Mouse (Mus musculus) heart, embryonic 14.5 days (tissue): ENCODE measurements at regions not wholly inside any gene's neighbourhood (a gene's known extent, or its start where the extent isn't known, plus 50 kb on each side); places are given as distances from the start of the nearest gene placed in this dataset.

Experiments used
- ATAC-seq: fragments of 200-750 bp; cut with Nextera tagmentation; 2 replicates; pipeline ENCODE4 v1.8.0; 2017; ENCODE audit warnings: low read depth, moderate TSS enrichment; ENCODE audit not compliant: insufficient number of reproducible peaks, insufficient read depth, low FRiP score
- H3K27ac ChIP-seq, 2 experiments: fragments of 200-500 bp in 1 of 2; fragments of 300-500 bp in 1 of 2; sonication (generic) in 1 of 2; replicated peaks in 1 of 2; 2 replicates each; pipeline ENCODE4 v1.5.1; 2012 to 2014; ENCODE audit warnings: low read depth in 2 of 2, low read length in 2 of 2, control low read depth in 1 of 2, mild to moderate bottlenecking in 1 of 2, mixed read lengths in 1 of 2; ENCODE audit not compliant: control insufficient read depth in 1 of 2, insufficient read depth in 1 of 2
- H3K27me3 ChIP-seq: fragments of 300-500 bp; sonication (generic); 2 replicates; pipeline ENCODE4 v1.6.1; 2014; ENCODE audit warnings: mild to moderate bottlenecking, low read length, control low read depth; ENCODE audit not compliant: control insufficient read depth, insufficient read depth
- H3K36me3 ChIP-seq: fragments of 300-500 bp; sonication (generic); 2 replicates; pipeline ENCODE4 v1.6.1; 2014; ENCODE audit warnings: mild to moderate bottlenecking, control low read depth, low read length, mixed read lengths; ENCODE audit not compliant: control insufficient read depth, insufficient read depth
- H3K4me1 ChIP-seq, 2 experiments: fragments of 200-500 bp in 1 of 2; fragments of 300-500 bp in 1 of 2; sonication (generic) in 1 of 2; 2 replicates each; pipeline ENCODE4 v1.6.1; 2012 to 2014; ENCODE audit warnings: low read length in 2 of 2, control low read depth in 1 of 2, mixed read lengths in 1 of 2; ENCODE audit not compliant: control insufficient read depth in 2 of 2, insufficient read depth in 2 of 2
- H3K4me2 ChIP-seq: fragments of 300-500 bp; sonication (generic); 2 replicates; pipeline ENCODE4 v1.6.1; 2014; ENCODE audit warnings: mild to moderate bottlenecking, low read length
- H3K4me3 ChIP-seq, 2 experiments: fragments of 200-500 bp in 1 of 2; fragments of 300-500 bp in 1 of 2; sonication (generic) in 1 of 2; 2 replicates each; pipeline ENCODE4 v1.5.1; 2012 to 2014; ENCODE audit warnings: low read length in 2 of 2, mild to moderate bottlenecking in 2 of 2, control low read depth in 1 of 2, low read depth in 1 of 2, moderate library complexity in 1 of 2; ENCODE audit not compliant: control insufficient read depth in 1 of 2, insufficient read depth in 1 of 2
- H3K9ac ChIP-seq: fragments of 300-500 bp; sonication (generic); 2 replicates; pipeline ENCODE4 v1.6.1; 2014; ENCODE audit warnings: mild to moderate bottlenecking, low read length
- H3K9me3 ChIP-seq: fragments of 300-500 bp; sonication (generic); 2 replicates; pipeline ENCODE4 v1.6.1; 2016; ENCODE audit warnings: low read length, control low read depth; ENCODE audit not compliant: control insufficient read depth
- WGBS: fragments of 180-500 bp; shearing (Covaris S2); extraction: QIAGEN DNeasy Blood & Tissue Kit; methylation state at CpG from one replicate; pipeline ENCODE4 v1.1.7; 2014; 5-methylcytosine and 5-hydroxymethylcytosine counted together

DNA sequence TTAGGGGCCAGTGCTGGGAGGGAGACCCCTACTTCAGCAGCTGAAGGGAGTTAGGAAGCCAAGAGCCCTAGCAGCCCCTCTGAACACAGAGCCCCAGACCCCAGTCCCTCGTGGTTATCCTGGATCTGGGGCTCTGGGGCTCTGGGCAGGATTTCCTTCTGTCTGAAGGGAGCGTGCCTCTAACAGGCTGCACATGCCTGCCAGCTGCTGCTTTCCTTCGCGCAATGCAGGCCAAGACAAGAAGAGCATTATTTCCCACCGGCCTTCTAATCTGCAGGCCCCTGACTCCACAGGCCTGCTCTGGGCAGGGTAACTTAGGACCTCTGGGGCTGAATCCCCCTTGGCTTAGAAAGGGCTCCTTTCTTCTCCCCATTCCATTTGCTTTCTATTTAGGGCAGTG lies 181.1 kb upstream of the Six2 start:
- Histone ChIP-seq H3K36me3 (no peaks in the 10 kb centered on the region), H3K4me2 (no peak overlapping the region), H3K4me1 (peaks cover 2 to 4% of the 10 kb centered on the region in 2 experiments; a peak in 2 of 4 replicates), H3K27ac (peak overlapping the region; percentile 10 to 47; a peak in 1 of 4 replicates), H3K4me3 (no peak overlapping the region), H3K27me3 (peaks cover 24% of the 10 kb centered on the region), H3K9me3 (no peaks in the 10 kb centered on the region), H3K9ac (no peak overlapping the region)
- ATAC-seq, result 0 out of 2 replicates have a peak, but pooled peaks have one; percentile 23
- WGBS, result 40% methylated on average over 5 of the region's 5 CpGs

GRCm38 (mm10) chr17:85867945-85868616 lies 180.0 kb upstream of the Six2 start:
- 78% methylated on average over 12 of the region's 12 CpGs for WGBS
- peaks cover 2 to 3% of the 10 kb centered on the region in 2 experiments; a peak in 2 of 4 replicates for H3K4me1 ChIP-seq
- no peaks in the 10 kb centered on the region for H3K36me3 ChIP-seq
- H3K4me3 ChIP-seq, result no peak overlapping the region
- no peaks in the 10 kb centered on the region for H3K9me3 ChIP-seq
- no peak overlapping the region for H3K4me2 ChIP-seq
- H3K27ac ChIP-seq, result no peak overlapping the region
- ATAC-seq, result no peak
- H3K27me3 ChIP-seq, result peaks cover 13% of the 10 kb centered on the region; the same call in 1 of the 2 replicates
- no peak overlapping the region for H3K9ac ChIP-seq

- Histone ChIP-seq H3K4me1 (peaks cover 2 to 3% of the 10 kb centered on the region in 2 experiments; a peak in 1 of 4 replicates), H3K9ac (no peak overlapping the region), H3K4me2 (no peak overlapping the region), H3K27ac (no peak overlapping the region), H3K36me3 (no peaks in the 10 kb centered on the region), H3K9me3 (no peaks in the 10 kb centered on the region), H3K27me3 (0 out of 2 replicates have a peak, but pooled peaks cover under 1% of the 10 kb centered on the region), H3K4me3 (no peak overlapping the region)
- WGBS, result 79% methylated on average over 3 of the region's 3 CpGs
- no peak for ATAC-seq
Observed at GRCm38 (mm10) chr17:85866581-85866980, 178.5 kb upstream of the Six2 start.

- no peak overlapping the region for H3K4me2 ChIP-seq
- no peaks in the 10 kb centered on the region for H3K27me3 ChIP-seq
- H3K27ac ChIP-seq, result no peak overlapping the region
- ATAC-seq, result no peak
- H3K4me3 ChIP-seq, result no peak overlapping the region
- H3K9me3 ChIP-seq, result no peaks in the 10 kb centered on the region
- peaks cover 2 to 3% of the 10 kb centered on the region in 2 experiments; a peak in 1 of 4 replicates for H3K4me1 ChIP-seq
- 83% methylated on average over 4 of the region's 4 CpGs for WGBS
- H3K36me3 ChIP-seq, result no peaks in the 10 kb centered on the region
- no peak overlapping the region for H3K9ac ChIP-seq
Observed at GRCm38 (mm10) chr17:85865940-85866339, 177.9 kb upstream of the Six2 start.

- H3K9me3 ChIP-seq, result no peaks in the 10 kb centered on the region
- H3K9ac ChIP-seq, result no peak overlapping the region
- H3K27ac ChIP-seq, result no peak overlapping the region
- no peaks in the 10 kb centered on the region for H3K36me3 ChIP-seq
- H3K27me3 ChIP-seq, result peaks cover 5% of the 10 kb centered on the region; the same call in 1 of the 2 replicates
- no peak for ATAC-seq
- H3K4me1 ChIP-seq, result no peaks in the 10 kb centered on the region; a peak in 1 of 4 replicates
- no peak overlapping the region for H3K4me3 ChIP-seq
- no peak overlapping the region for H3K4me2 ChIP-seq
- 83% methylated on average over 9 of the region's 9 CpGs for WGBS
Observed at GRCm38 (mm10) chr17:85861328-85861727, 173.3 kb upstream of the Six2 start.

GRCm38 (mm10) chr17:85860797-85861196 lies 172.7 kb upstream of the Six2 start:
- no peak overlapping the region for H3K27ac ChIP-seq
- 69% methylated on average over 4 of the region's 4 CpGs for WGBS
- no peak for ATAC-seq
- H3K27me3 ChIP-seq, result peaks cover 5% of the 10 kb centered on the region; the same call in 1 of the 2 replicates
- H3K4me1 ChIP-seq, result no peaks in the 10 kb centered on the region; a peak in 1 of 4 replicates
- no peaks in the 10 kb centered on the region for H3K9me3 ChIP-seq
- no peak overlapping the region for H3K4me2 ChIP-seq
- no peaks in the 10 kb centered on the region for H3K36me3 ChIP-seq
- no peak overlapping the region for H3K9ac ChIP-seq
- H3K4me3 ChIP-seq, result no peak overlapping the region

- Histone ChIP-seq H3K27ac (no peak overlapping the region), H3K36me3 (no peaks in the 10 kb centered on the region), H3K27me3 (peaks cover 5% of the 10 kb centered on the region; the same call in 1 of the 2 replicates), H3K4me2 (no peak overlapping the region), H3K9me3 (no peaks in the 10 kb centered on the region), H3K4me1 (no peaks in the 10 kb centered on the region; a peak in 1 of 4 replicates), H3K4me3 (no peak overlapping the region), H3K9ac (no peak overlapping the region)
- no peak for ATAC-seq
- 69% methylated on average over 15 of the region's 15 CpGs for WGBS
Observed at GRCm38 (mm10) chr17:85859926-85860707, 172.0 kb upstream of the Six2 start.
